Mouse (Mus musculus) embryonic facial prominence, embryonic 13.5 days (tissue): Measurements from ENCODE around the gene Aldh3b2. TPM values are rescaled to one million over a fixed set of nuclear protein-coding genes. Genes with fewer than 3 reads are reported as not detected.

Experiments used
- ATAC-seq: fragments of 200-750 bp; cut with Nextera tagmentation; 2 replicates; pipeline ENCODE4 v1.8.0; 2017; ENCODE audit warnings: low read depth; ENCODE audit not compliant: insufficient number of reproducible peaks, insufficient read depth, low FRiP score, low TSS enrichment
- H3K27ac ChIP-seq: fragments of 300-500 bp; sonication (generic); 2 replicates; pipeline ENCODE4 v1.5.1; 2015; ENCODE audit warnings: moderate library complexity, mild to moderate bottlenecking, inconsistent platforms
- H3K27me3 ChIP-seq: fragments of 300-500 bp; sonication (generic); 2 replicates; pipeline ENCODE4 v1.6.1; 2015; ENCODE audit warnings: mild to moderate bottlenecking, inconsistent platforms
- H3K36me3 ChIP-seq: fragments of 300-500 bp; sonication (generic); 2 replicates; pipeline ENCODE4 v1.6.1; 2015; ENCODE audit warnings: mild to moderate bottlenecking, inconsistent platforms
- H3K4me1 ChIP-seq: fragments of 300-500 bp; sonication (generic); 2 replicates; pipeline ENCODE4 v1.6.1; 2015; ENCODE audit warnings: inconsistent platforms
- H3K4me2 ChIP-seq: fragments of 300-500 bp; sonication (generic); 2 replicates; pipeline ENCODE4 v1.6.1; 2015; ENCODE audit warnings: moderate library complexity, mild to moderate bottlenecking, inconsistent platforms
- H3K4me3 ChIP-seq: fragments of 300-500 bp; sonication (generic); 2 replicates; pipeline ENCODE4 v1.5.1; 2015; ENCODE audit warnings: mild to moderate bottlenecking, inconsistent platforms
- H3K9ac ChIP-seq: fragments of 300-500 bp; sonication (generic); 2 replicates; pipeline ENCODE4 v1.6.1; 2015; ENCODE audit warnings: mild to moderate bottlenecking, inconsistent platforms
- H3K9me3 ChIP-seq: fragments of 300-500 bp; sonication (generic); 2 replicates; pipeline ENCODE4 v1.6.1; 2016; ENCODE audit warnings: inconsistent platforms
- WGBS: fragments of 180-500 bp; shearing (Covaris S2); methylation state at CpG from one replicate; pipeline ENCODE4 v1.1.7; 2015; ENCODE audit warnings: mixed read lengths; 5-methylcytosine and 5-hydroxymethylcytosine counted together
- polyA plus RNA-seq: library from polyadenylated mRNA; unstranded; fragments of >200 nt; fragmentation: Nextera tagmentation; extraction: Ambion mirVana; gene quantifications from 2 replicates; pipeline ENCODE4 v1.2.1, GENCODE M21; 2015

Gene Aldh3b2
- polyA plus RNA-seq, 1 experiment from 2014 or later, result 8.2 TPM

- 13% methylated on average over 17 of the region's 17 CpGs for WGBS
- ATAC-seq, result no peak
- no peaks in the 10 kb centered on the region for H3K27me3 ChIP-seq
- peaks cover 20% of the 10 kb centered on the region for H3K4me1 ChIP-seq
- peak overlapping the region; percentile 95 for H3K9ac ChIP-seq
- H3K36me3 ChIP-seq, result peaks cover 16% of the 10 kb centered on the region
- H3K4me3 ChIP-seq, result peak overlapping the region; percentile 76
- peak overlapping the region; percentile 94 for H3K27ac ChIP-seq
- H3K9me3 ChIP-seq, result no peaks in the 10 kb centered on the region
- H3K4me2 ChIP-seq, result peak overlapping the region; percentile 87
Observed at GRCm38 (mm10) chr19:4000949-4001525, 28.9 kb downstream of the Aldh3b2 start.

- no peak overlapping the region for H3K4me3 ChIP-seq
Observed at GRCm38 (mm10) chr19:4001752-4002151, 29.6 kb downstream of the Aldh3b2 start.

GRCm38 (mm10) chr19:4003112-4003511 lies 31.0 kb downstream of the Aldh3b2 start, which contains the start of gene Doc2g:
Gene Doc2g, plus strand, starts transcription at chr19:4003313.
- Histone ChIP-seq H3K36me3 (peaks cover 37% of the 10 kb centered on the region), H3K27ac (no peak within 1 kb of the TSS), H3K27me3 (no peaks in the 10 kb centered on the region), H3K4me1 (peaks cover 20% of the 10 kb centered on the region), H3K9ac (0 out of 2 replicates have a peak within 1 kb of the TSS, but pooled peaks have one; percentile 16), H3K4me3 (no peak within 1 kb of the TSS), H3K4me2 (no peak within 1 kb of the TSS), H3K9me3 (no peaks in the 10 kb centered on the region)
- WGBS, result 67% methylated on average over 1 of the region's 1 CpGs
- no peak for ATAC-seq

More at GRCm38 (mm10) chr19:4001752-4002151, 29.6 kb downstream of the Aldh3b2 start:
- Histone ChIP-seq H3K27ac (no peak overlapping the region), H3K9me3 (no peaks in the 10 kb centered on the region), H3K36me3 (peaks cover 23% of the 10 kb centered on the region), H3K4me2 (peak overlapping the region; percentile 87), H3K9ac (peak overlapping the region; percentile 95), H3K4me1 (peaks cover 20% of the 10 kb centered on the region), H3K27me3 (no peaks in the 10 kb centered on the region)
- WGBS, result 87% methylated on average over 5 of the region's 5 CpGs
- ATAC-seq, result no peak

DNA sequence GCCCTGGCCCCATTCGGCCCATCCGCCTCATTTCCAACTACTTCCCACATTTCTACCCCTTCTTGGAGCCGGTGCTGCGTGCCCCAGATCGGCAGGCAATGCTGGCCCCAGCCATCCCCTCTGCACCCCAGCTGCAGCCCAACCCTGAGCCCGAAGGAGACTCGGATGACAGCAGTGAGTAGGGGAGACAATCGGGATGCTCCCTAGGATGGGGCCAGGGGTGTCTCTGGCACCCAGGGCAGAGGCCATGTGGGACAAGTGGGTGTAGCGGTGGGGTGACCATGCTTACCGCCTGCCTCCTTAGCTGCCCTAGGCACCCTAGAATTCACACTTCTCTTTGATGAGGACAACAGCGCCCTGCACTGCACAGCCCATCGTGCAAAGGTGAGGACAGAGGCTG lies 31.5 kb downstream of the Aldh3b2 start:
- 0 out of 2 replicates have a peak overlapping the region, but pooled peaks have one; percentile 16 for H3K9ac ChIP-seq
- no peaks in the 10 kb centered on the region for H3K9me3 ChIP-seq
- no peak for ATAC-seq
- peaks cover 42% of the 10 kb centered on the region for H3K36me3 ChIP-seq
- H3K4me3 ChIP-seq, result no peak overlapping the region
- WGBS, result 79% methylated on average over 12 of the region's 12 CpGs
- no peak overlapping the region for H3K4me2 ChIP-seq
- H3K27me3 ChIP-seq, result no peaks in the 10 kb centered on the region
- peaks cover 20% of the 10 kb centered on the region for H3K4me1 ChIP-seq
- H3K27ac ChIP-seq, result no peak overlapping the region

DNA sequence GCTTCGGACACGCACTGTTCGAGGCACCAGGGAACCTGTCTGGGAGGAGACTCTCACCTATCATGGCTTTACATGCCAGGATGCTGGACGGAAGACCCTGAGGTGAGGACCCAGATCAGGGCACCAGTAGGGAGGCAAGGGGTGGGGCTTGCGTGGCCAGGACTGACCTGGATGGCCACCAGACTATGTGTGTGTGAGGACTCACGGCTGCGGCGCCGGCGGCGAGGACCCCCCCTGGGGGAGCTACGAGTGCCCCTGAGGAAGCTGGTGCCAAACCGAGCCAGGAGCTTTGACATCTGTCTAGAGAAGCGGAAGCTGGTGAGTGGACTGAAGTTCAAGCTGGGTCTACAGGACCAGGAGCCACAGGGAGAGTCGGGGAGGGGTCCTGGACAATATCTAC lies 32.2 kb downstream of the Aldh3b2 start:
- H3K27me3 ChIP-seq, result no peaks in the 10 kb centered on the region
- H3K27ac ChIP-seq, result no peak overlapping the region
- ATAC-seq, result no peak
- no peak overlapping the region for H3K9ac ChIP-seq
- H3K4me3 ChIP-seq, result no peak overlapping the region
- H3K36me3 ChIP-seq, result peaks cover 49% of the 10 kb centered on the region
- H3K4me1 ChIP-seq, result peaks cover 17% of the 10 kb centered on the region
- H3K4me2 ChIP-seq, result no peak overlapping the region
- 89% methylated on average over 15 of the region's 15 CpGs for WGBS
- H3K9me3 ChIP-seq, result no peaks in the 10 kb centered on the region

GRCm38 (mm10) chr19:4005091-4005490 lies 33.0 kb downstream of the Aldh3b2 start:
- Histone ChIP-seq H3K4me2 (no peak overlapping the region), H3K9ac (no peak overlapping the region), H3K4me1 (peaks cover 12% of the 10 kb centered on the region), H3K27me3 (no peaks in the 10 kb centered on the region), H3K27ac (no peak overlapping the region), H3K36me3 (peaks cover 57% of the 10 kb centered on the region), H3K4me3 (no peak overlapping the region), H3K9me3 (no peaks in the 10 kb centered on the region)
- WGBS, result 87% methylated on average over 9 of the region's 9 CpGs
- no peak for ATAC-seq

DNA sequence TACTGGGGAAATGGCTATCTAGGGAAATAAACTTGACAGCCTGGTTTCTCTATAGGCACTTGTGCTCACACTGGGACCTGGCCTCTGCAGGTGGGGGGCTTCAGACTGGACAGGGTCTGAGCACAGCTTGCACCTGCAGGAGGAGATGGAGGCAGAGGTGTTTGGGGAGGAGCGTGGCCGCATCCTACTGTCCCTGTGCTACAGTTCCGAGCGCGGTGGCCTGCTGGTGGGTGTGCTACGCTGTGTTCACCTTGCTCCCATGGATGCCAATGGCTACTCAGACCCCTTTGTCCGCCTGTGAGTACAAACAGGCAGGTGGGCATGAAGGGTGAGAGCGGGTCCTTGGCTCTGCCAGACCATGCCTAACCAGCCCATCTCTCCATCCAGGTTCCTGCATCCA lies 33.8 kb downstream of the Aldh3b2 start:
- no peak overlapping the region for H3K27ac ChIP-seq
- H3K4me2 ChIP-seq, result no peak overlapping the region
- peaks cover 60% of the 10 kb centered on the region for H3K36me3 ChIP-seq
- H3K27me3 ChIP-seq, result no peaks in the 10 kb centered on the region
- H3K9ac ChIP-seq, result no peak overlapping the region
- ATAC-seq, result no peak
- peaks cover 10% of the 10 kb centered on the region for H3K4me1 ChIP-seq
- no peaks in the 10 kb centered on the region for H3K9me3 ChIP-seq
- 91% methylated on average over 8 of the region's 8 CpGs for WGBS
- H3K4me3 ChIP-seq, result no peak overlapping the region

- WGBS, result 88% methylated on average over 5 of the region's 5 CpGs
- H3K36me3 ChIP-seq, result peaks cover 45% of the 10 kb centered on the region
- no peak overlapping the region for H3K27ac ChIP-seq
- H3K4me2 ChIP-seq, result peak overlapping the region; percentile 16; the same call in 1 of the 2 replicates
- H3K4me3 ChIP-seq, result no peak overlapping the region
- H3K9me3 ChIP-seq, result no peaks in the 10 kb centered on the region
- ATAC-seq, result no peak
- H3K9ac ChIP-seq, result no peak overlapping the region
- H3K4me1 ChIP-seq, result peaks cover 11% of the 10 kb centered on the region
- H3K27me3 ChIP-seq, result no peaks in the 10 kb centered on the region
Observed at GRCm38 (mm10) chr19:4011086-4011485, 39.0 kb downstream of the Aldh3b2 start.

- ATAC-seq, result peak; percentile 99
- H3K36me3 ChIP-seq, result peaks cover 31% of the 10 kb centered on the region
- WGBS, result under 1% methylated on average over 45 of the region's 45 CpGs
Observed at GRCm38 (mm10) chr19:4012432-4013022, 40.4 kb downstream of the Aldh3b2 start, which contains the start of gene Ndufv1. Gene Ndufv1, minus strand, starts transcription at chr19:4012806.

GRCm38 (mm10) chr19:4013066-4013465 lies 40.9 kb downstream of the Aldh3b2 start:
- Histone ChIP-seq H3K9ac (peak overlapping the region; percentile 71), H3K9me3 (no peaks in the 10 kb centered on the region), H3K27me3 (no peaks in the 10 kb centered on the region), H3K4me1 (peaks cover 11% of the 10 kb centered on the region), H3K27ac (0 out of 2 replicates have a peak overlapping the region, but pooled peaks have one; percentile 12), H3K36me3 (peaks cover 25% of the 10 kb centered on the region), H3K4me2 (peak overlapping the region; percentile 72), H3K4me3 (peak overlapping the region; percentile 87)
- WGBS, result 18% methylated on average over 9 of the region's 9 CpGs
- no peak; the same call in 1 of the 2 replicates for ATAC-seq

More at GRCm38 (mm10) chr19:4012432-4013022, 40.4 kb downstream of the Aldh3b2 start, which contains the start of gene Ndufv1:
- Histone ChIP-seq H3K9ac (peak within 1 kb of the TSS; percentile 85), H3K4me1 (peaks cover 11% of the 10 kb centered on the region), H3K4me2 (peak within 1 kb of the TSS; percentile 72), H3K27ac (0 out of 2 replicates have a peak within 1 kb of the TSS, but pooled peaks have one; percentile 12), H3K9me3 (no peaks in the 10 kb centered on the region), H3K27me3 (no peaks in the 10 kb centered on the region), H3K4me3 (peak within 1 kb of the TSS; percentile 87)

DNA sequence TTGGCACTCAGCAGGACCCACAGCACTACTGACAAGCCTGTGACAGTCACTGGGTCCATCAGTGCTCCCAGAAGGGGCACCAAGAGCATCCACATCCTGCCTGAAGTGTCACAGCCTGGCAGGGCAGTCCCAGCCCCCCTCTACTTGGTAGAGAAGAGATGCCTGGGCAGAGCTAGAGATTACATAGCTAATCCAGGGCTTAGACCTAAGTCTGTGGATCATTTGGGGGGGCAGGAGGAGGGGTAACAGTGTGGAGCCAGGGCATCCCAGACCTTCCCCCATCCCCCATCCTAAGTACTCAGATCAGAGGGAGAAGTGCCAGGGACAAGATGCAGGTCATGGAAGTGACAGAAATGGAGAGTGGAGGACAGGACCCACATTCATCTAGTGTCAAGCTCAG lies 42.7 kb downstream of the Aldh3b2 start:
- Histone ChIP-seq H3K9me3 (no peaks in the 10 kb centered on the region), H3K9ac (peak overlapping the region; percentile 32; the same call in 1 of the 2 replicates), H3K36me3 (peaks cover 8% of the 10 kb centered on the region), H3K27ac (no peak overlapping the region), H3K27me3 (no peaks in the 10 kb centered on the region), H3K4me3 (no peak overlapping the region), H3K4me1 (peaks cover 20% of the 10 kb centered on the region), H3K4me2 (no peak overlapping the region)
- ATAC-seq, result no peak

DNA sequence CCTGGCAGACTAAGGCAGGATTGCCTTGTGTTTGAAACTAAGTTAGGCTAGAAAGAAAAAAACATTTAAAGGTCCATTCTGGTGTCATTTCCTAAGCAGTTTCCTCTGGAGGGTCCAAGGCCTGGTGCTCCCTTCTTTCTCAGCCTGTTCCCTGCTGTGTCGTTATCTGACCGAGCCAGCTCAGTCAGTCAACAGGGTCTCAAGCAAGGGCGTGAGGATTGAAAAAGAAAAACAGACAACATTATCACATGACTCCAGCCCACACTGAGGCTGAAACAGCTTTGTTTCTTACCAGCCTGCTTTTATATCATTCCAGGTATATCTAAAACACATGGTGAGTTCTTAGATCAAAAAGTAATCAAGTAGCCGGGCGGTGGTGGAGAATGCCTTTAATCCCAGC lies 43.5 kb downstream of the Aldh3b2 start:
- Histone ChIP-seq H3K27ac (no peak overlapping the region), H3K9me3 (no peaks in the 10 kb centered on the region), H3K4me1 (peaks cover 20% of the 10 kb centered on the region), H3K4me3 (no peak overlapping the region), H3K36me3 (peaks cover 5% of the 10 kb centered on the region; the same call in 1 of the 2 replicates), H3K27me3 (no peaks in the 10 kb centered on the region), H3K9ac (no peak overlapping the region), H3K4me2 (no peak overlapping the region)
- WGBS, result 44% methylated on average over 5 of the region's 5 CpGs
- ATAC-seq, result no peak
